In the genomic region with DNA sequence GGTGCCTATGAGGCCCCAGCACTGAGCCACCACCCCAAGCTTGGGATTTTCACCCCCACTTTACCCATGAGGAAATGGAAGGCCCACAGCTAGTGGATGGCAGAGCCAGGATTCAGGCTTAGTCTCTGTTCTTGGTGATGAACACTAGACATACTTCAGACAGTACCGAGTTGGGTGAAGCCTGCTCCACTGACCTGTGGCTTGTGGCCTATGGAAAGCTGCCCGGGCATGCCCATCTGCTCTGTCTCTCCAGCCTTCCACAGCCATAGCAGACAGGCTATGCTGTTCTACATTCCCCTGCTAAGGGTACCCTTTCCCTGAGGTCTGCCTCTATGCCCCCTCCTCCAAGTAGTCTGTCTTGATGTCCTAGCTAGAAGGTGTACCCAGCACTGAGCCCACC, we compare ENCODE assay signal across 29 mouse cellular contexts. TPM values are rescaled to one million over a fixed set of nuclear protein-coding genes. Genes with fewer than 3 reads are reported as not detected.
DNase-seq lines count a peak whose midpoint lies in the region; ATAC-seq and TF ChIP-seq lines count a peak whose summit lies in the region.
"Had no signal": no experiment of that assay in that cellular context is flagged by ENCODE, and none has a peak within 500 bp of the region (broad histone marks: within the 10 kb centered on the region; RNA-seq: fewer than 3 reads in every experiment).

No protein-coding gene starts in this region.

- no peak overlapping the region for H3K27ac ChIP-seq in heart, embryonic 13.5 days (replicated peaks)
- H3K27ac ChIP-seq in ES-Bruce4 (ENCODE audit: insufficient read depth, low read length): no peak overlapping the region
- H3K27ac ChIP-seq in midbrain, embryonic 14.5 days (replicated peaks; ENCODE audit: low read depth, low read length): no peak overlapping the region
- H3K27ac ChIP-seq: embryonic facial prominence, embryonic 12.5 days; forebrain, embryonic 10.5 days; forebrain, embryonic 15.5 days; heart, embryonic 15.5 days; hindbrain, embryonic 15.5 days; layer of hippocampus, adult 2 months; left cerebral cortex, adult 2 months; limb, embryonic 13.5 days; lung, embryonic 15.5 days; midbrain, embryonic 13.5 days had no signal

- 0 out of 2 replicates have a peak overlapping the region, but pooled peaks have one; percentile 20 for H3K9ac ChIP-seq in heart, embryonic 13.5 days
- H3K9ac ChIP-seq in ES-Bruce4 (ENCODE audit: low read depth, poor library complexity, severe bottlenecking): peak overlapping the region; percentile 8; the same call in 1 of the 2 replicates
- no peak overlapping the region; the same call in 1 of the 2 replicates for H3K9ac ChIP-seq in midbrain, embryonic 14.5 days (replicated peaks; ENCODE audit: low read length)
- H3K9ac ChIP-seq: embryonic facial prominence, embryonic 12.5 days; forebrain, embryonic 15.5 days; heart, embryonic 15.5 days; hindbrain, embryonic 15.5 days; limb, embryonic 13.5 days; lung, embryonic 15.5 days; midbrain, embryonic 13.5 days had no signal

- 89% methylated on average over 2 of the region's 2 CpGs for WGBS in heart, embryonic 13.5 days
- 98% methylated on average over 2 of the region's 2 CpGs for WGBS in midbrain, embryonic 14.5 days

- TF ChIP-seq EP300 in ES-Bruce4 (IDR thresholded peaks at IDR 0.05; ENCODE audit: insufficient read depth, low read depth, low read length): peak; percentile 38; the same call in 1 of the 2 replicates

- H3K4me3 ChIP-seq in heart, embryonic 13.5 days: no peak overlapping the region
- H3K4me3 ChIP-seq in ES-Bruce4 (ENCODE audit: low read depth, low read length): no peak overlapping the region
- no peak overlapping the region for H3K4me3 ChIP-seq in midbrain, embryonic 14.5 days (replicated peaks; ENCODE audit: low read depth, low read length)
- H3K4me3 ChIP-seq: embryonic facial prominence, embryonic 12.5 days; forebrain, embryonic 10.5 days; forebrain, embryonic 15.5 days; heart, embryonic 15.5 days; hindbrain, embryonic 15.5 days; layer of hippocampus, adult 2 months; left cerebral cortex, adult 2 months; limb, embryonic 13.5 days; lung, embryonic 15.5 days; midbrain, embryonic 13.5 days had no signal

- H3K4me2 ChIP-seq in heart, embryonic 13.5 days: no peak overlapping the region
- H3K4me2 ChIP-seq in midbrain, embryonic 14.5 days (ENCODE audit: low read length): no peak overlapping the region
- H3K4me2 ChIP-seq: embryonic facial prominence, embryonic 12.5 days; forebrain, embryonic 15.5 days; heart, embryonic 15.5 days; hindbrain, embryonic 15.5 days; limb, embryonic 13.5 days; liver, embryonic 11.5 days; lung, embryonic 15.5 days; midbrain, embryonic 13.5 days had no signal

- H3K36me3 ChIP-seq in heart, embryonic 13.5 days: peaks cover 55% of the 10 kb centered on the region
- H3K36me3 ChIP-seq in ES-Bruce4 (ENCODE audit: control insufficient read depth, insufficient read depth, low read length, poor library complexity, severe bottlenecking): peaks cover 3% of the 10 kb centered on the region
- H3K36me3 ChIP-seq in midbrain, embryonic 14.5 days (ENCODE audit: control insufficient read depth, insufficient read depth, low read length): peaks cover 50% of the 10 kb centered on the region

- no peaks in the 10 kb centered on the region for H3K27me3 ChIP-seq in heart, embryonic 13.5 days (replicated peaks)
- no peaks in the 10 kb centered on the region for H3K27me3 ChIP-seq in ES-Bruce4 (ENCODE audit: control insufficient read depth, insufficient read depth, low read length, poor library complexity, severe bottlenecking)
- no peaks in the 10 kb centered on the region for H3K27me3 ChIP-seq in midbrain, embryonic 14.5 days (ENCODE audit: control insufficient read depth, insufficient read depth, low read length)
- H3K27me3 ChIP-seq: embryonic facial prominence, embryonic 12.5 days; forebrain, embryonic 15.5 days; heart, embryonic 15.5 days; hindbrain, embryonic 15.5 days; limb, embryonic 13.5 days; lung, embryonic 15.5 days; midbrain, embryonic 13.5 days had no signal

- ATAC-seq in heart, embryonic 13.5 days (ENCODE audit: extremely low read depth, insufficient number of reproducible peaks, low FRiP score, low TSS enrichment): no peak
- no peak for ATAC-seq in midbrain, embryonic 14.5 days (ENCODE audit: low FRiP score, low TSS enrichment)
- ATAC-seq: forebrain, embryonic 15.5 days; inflammation-experienced regulatory T-cells, adult 6 months; midbrain, embryonic 13.5 days had no signal

- no peak for TF ChIP-seq POLR2A in ES-Bruce4 (IDR thresholded peaks at IDR 0.05; ENCODE audit: insufficient read depth, low read length)

- no peak for TF ChIP-seq CTCF in ES-Bruce4 (IDR thresholded peaks at IDR 0.05; ENCODE audit: low read depth, low read length)

- peaks cover 22% of the 10 kb centered on the region for H3K4me1 ChIP-seq in heart, embryonic 13.5 days
- peaks cover 3% of the 10 kb centered on the region for H3K4me1 ChIP-seq in ES-Bruce4 (ENCODE audit: control insufficient read depth, insufficient read depth, low read length)
- peaks cover 14% of the 10 kb centered on the region for H3K4me1 ChIP-seq in midbrain, embryonic 14.5 days (ENCODE audit: control insufficient read depth, insufficient read depth, low read length)

- DNase-seq in heart, postnatal 4 days: no peak
- peak; percentile 46 for DNase-seq in 416B (ENCODE audit: low read depth)
- DNase-seq in ZHBTc4 (ENCODE audit: low read depth, low spot score): peak; percentile 60
- DNase-seq in midbrain, embryonic 14.5 days: no peak
- DNase-seq in lung, postnatal 25 days (ENCODE audit: low spot score): no peak
- DNase-seq: adrenal gland, adult 8-10 months; B cell, adult 2 months; cerebellum, adult 11 months; cerebellum, adult 9-10 months; cerebellum, postnatal 36 days; kidney, adult 11 months; kidney, postnatal 36 days; lung, postnatal 36 days; spleen, adult 18-20 months; thymus, adult 2 months had no signal

- H3K9me3 ChIP-seq in heart, embryonic 13.5 days: no peaks in the 10 kb centered on the region
- H3K9me3 ChIP-seq in ES-Bruce4 (replicated peaks; ENCODE audit: control insufficient read depth, insufficient read depth, low read length, poor library complexity, severe bottlenecking): no peaks in the 10 kb centered on the region
- H3K9me3 ChIP-seq in midbrain, embryonic 14.5 days (ENCODE audit: control insufficient read depth, low read length): no peaks in the 10 kb centered on the region
- H3K9me3 ChIP-seq: embryonic facial prominence, embryonic 12.5 days; forebrain, embryonic 10.5 days; forebrain, embryonic 15.5 days; heart, embryonic 15.5 days; hindbrain, embryonic 15.5 days; limb, embryonic 13.5 days; lung, embryonic 15.5 days; midbrain, embryonic 13.5 days had no signal

RNA-seq across cellular contexts. Expression of a gene that starts 3.0 kb away (rescaled TPM):
- polyA plus RNA-seq in heart, embryonic 13.5 days (2015; fragmentation: Nextera tagmentation; extraction: Ambion mirVana): 26.7 and 28.1 TPM in 2 replicates
- total RNA-seq in heart, postnatal 4 days (2021): 10 to 100 TPM; 21.3 to 24.4 TPM
- 49.2 and 55.3 TPM in 2 replicates for polyA plus RNA-seq in ES-Bruce4 (2011; ENCODE audit: insufficient read depth, insufficient read length, low read depth, missing spikeins)
- 44.3 and 51.8 TPM in 2 replicates for polyA plus RNA-seq in midbrain, embryonic 14.5 days (2014; fragmentation: Nextera tagmentation; extraction: Ambion mirVana)

RNA-seq across cellular contexts. Expression of a gene that starts 3.2 kb away (rescaled TPM):
- 28.0 and 33.0 TPM in 2 replicates for polyA plus RNA-seq in heart, embryonic 13.5 days (2015; fragmentation: Nextera tagmentation; extraction: Ambion mirVana)
- 10 to 100 TPM; 19.3 to 19.8 TPM for total RNA-seq in heart, postnatal 4 days (2021)
- 24.6 and 27.4 TPM in 2 replicates for polyA plus RNA-seq in ES-Bruce4 (2011; ENCODE audit: insufficient read depth, insufficient read length, low read depth, missing spikeins)
- 31.6 and 38.9 TPM in 2 replicates for polyA plus RNA-seq in midbrain, embryonic 14.5 days (2014; fragmentation: Nextera tagmentation; extraction: Ambion mirVana)

RNA-seq across cellular contexts. Expression of a gene that starts 39.1 kb away (rescaled TPM):
- polyA plus RNA-seq in heart, embryonic 13.5 days (2015; fragmentation: Nextera tagmentation; extraction: Ambion mirVana): 10.5 and 11.0 TPM in 2 replicates
- 10 to 100 TPM in 1 of 2 experiments, 1 to 10 TPM in 1; 9.2 to 10.4 TPM for total RNA-seq in heart, postnatal 4 days (2021)
- polyA plus RNA-seq in ES-Bruce4 (2011; ENCODE audit: insufficient read depth, insufficient read length, low read depth, missing spikeins): 15.4 and 16.5 TPM in 2 replicates
- 16.9 and 18.1 TPM in 2 replicates for polyA plus RNA-seq in midbrain, embryonic 14.5 days (2014; fragmentation: Nextera tagmentation; extraction: Ambion mirVana)

RNA-seq across cellular contexts. Expression of a gene that starts 39.2 kb away (rescaled TPM):
- polyA plus RNA-seq in heart, embryonic 13.5 days (2015; fragmentation: Nextera tagmentation; extraction: Ambion mirVana): 180 and 207 TPM in 2 replicates
- 100 to 1,000 TPM in 1 of 2 experiments, 10 to 100 TPM in 1; 96.0 to 101 TPM for total RNA-seq in heart, postnatal 4 days (2021)
- polyA plus RNA-seq in ES-Bruce4 (2011; ENCODE audit: insufficient read depth, insufficient read length, low read depth, missing spikeins): 188 and 207 TPM in 2 replicates
- polyA plus RNA-seq in midbrain, embryonic 14.5 days (2014; fragmentation: Nextera tagmentation; extraction: Ambion mirVana): 174 and 187 TPM in 2 replicates

Comparison
In these comparisons a context has a peak if more than half of its experiments do, and no peak if none do; other contexts are left out.
1. DNase-seq: peak in 416B (single experiment) and ZHBTc4 (single experiment); none in heart, postnatal 4 days (single experiment), midbrain, embryonic 14.5 days (single experiment) and lung, postnatal 25 days (single experiment).